Mouse (Mus musculus) testis, adult 2 months (tissue): ENCODE data around the gene Abcb9. TPM values are rescaled to one million over a fixed set of nuclear protein-coding genes. Genes with fewer than 3 reads are reported as not detected.

Experiments
- H3K27ac ChIP-seq: fragments of 200-500 bp; 2 replicates; pipeline ENCODE4 v1.5.1; 2012; ENCODE audit warnings: low read depth, low read length; ENCODE audit not compliant: control insufficient read depth, insufficient read depth
- H3K27me3 ChIP-seq: fragments of 200-500 bp; 2 replicates; pipeline ENCODE4 v1.6.1; 2012; ENCODE audit warnings: mild to moderate bottlenecking, low read length, moderate library complexity; ENCODE audit not compliant: control insufficient read depth, insufficient read depth
- H3K36me3 ChIP-seq: fragments of 200-500 bp; 2 replicates; pipeline ENCODE4 v1.6.1; 2012; ENCODE audit warnings: mild to moderate bottlenecking, low read length; ENCODE audit not compliant: control insufficient read depth, insufficient read depth
- H3K4me1 ChIP-seq: fragments of 200-500 bp; 2 replicates; pipeline ENCODE4 v1.6.1; 2012; ENCODE audit warnings: low read length; ENCODE audit not compliant: control insufficient read depth, insufficient read depth
- H3K4me3 ChIP-seq: fragments of 200-500 bp; 2 replicates; pipeline ENCODE4 v1.5.1; 2012; ENCODE audit warnings: low read depth, mild to moderate bottlenecking, low read length, moderate library complexity, mixed read lengths; ENCODE audit not compliant: control insufficient read depth
- CTCF ChIP-seq: fragments of 200-500 bp; IDR thresholded peaks from 2 replicates; pipeline ENCODE4 v1.5.1; 2012; ENCODE audit warnings: low read depth, mild to moderate bottlenecking, inconsistent platforms, low read length, moderate library complexity; ENCODE audit not compliant: control insufficient read depth, insufficient read depth, insufficient replicate concordance
- POLR2A ChIP-seq: fragments of 200-500 bp; IDR thresholded peaks from 2 replicates; pipeline ENCODE4 v1.6.1; 2012; ENCODE audit warnings: low read depth, mild to moderate bottlenecking, inconsistent platforms, low read length, moderate library complexity; ENCODE audit not compliant: control insufficient read depth
- polyA plus RNA-seq: library from polyadenylated mRNA; depleted of rRNA; stranded (reverse); fragments of >200 nt; gene quantifications from 2 replicates; pipeline ENCODE4 v1.2.3, GENCODE M21; 2012

Abcb9 gene
- polyA plus RNA-seq, 1 experiment: 21.6 TPM

DNA sequence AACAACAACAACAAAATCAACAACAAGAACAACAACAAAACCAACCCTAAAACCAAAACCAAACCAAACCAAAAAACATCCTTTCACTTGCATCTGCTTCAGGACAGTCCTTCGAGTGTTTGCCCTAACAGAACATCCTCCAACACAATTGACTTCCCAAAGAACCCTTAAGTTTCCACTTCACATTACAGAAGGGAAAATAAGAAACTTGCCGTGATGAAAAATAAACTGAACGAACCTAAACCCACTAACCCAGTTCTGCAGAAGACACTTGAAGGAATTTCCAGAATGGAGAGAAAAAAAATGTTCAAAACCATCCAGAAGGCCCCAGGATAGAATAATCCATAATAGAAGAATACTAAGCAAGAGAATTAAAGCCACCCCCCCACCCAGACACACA, 7.4 kb upstream of the Abcb9 start:
- Histone ChIP-seq H3K4me1 (no peaks in the 10 kb centered on the region), H3K4me3 (no peak overlapping the region), H3K36me3 (no peaks in the 10 kb centered on the region), H3K27ac (no peak overlapping the region), H3K27me3 (no peaks in the 10 kb centered on the region)
- no peak for TF ChIP-seq POLR2A
- TF ChIP-seq CTCF: no peak

DNA sequence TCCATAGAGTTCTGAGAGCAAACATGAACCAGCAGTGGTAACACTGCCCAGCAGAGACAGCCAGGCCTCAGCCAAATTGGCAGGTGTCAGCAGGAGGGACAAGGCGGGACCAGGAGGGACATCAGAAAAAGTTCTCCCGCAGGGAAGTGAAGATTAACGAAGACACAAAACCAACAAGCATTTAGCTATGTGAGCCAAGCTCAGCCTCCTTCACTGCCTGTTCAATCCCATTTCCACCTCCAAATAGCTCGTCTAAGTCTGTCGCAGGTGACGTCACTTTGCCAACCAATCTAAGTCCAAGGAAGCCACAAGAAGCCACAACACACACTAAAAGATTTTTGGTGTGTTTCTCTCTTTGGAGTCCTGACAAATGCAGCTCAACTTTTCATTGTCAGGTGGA, 6.7 kb upstream of the Abcb9 start:
- TF ChIP-seq POLR2A (no peak), CTCF (no peak)
- Histone ChIP-seq H3K27me3 (no peaks in the 10 kb centered on the region), H3K27ac (no peak overlapping the region)

DNA sequence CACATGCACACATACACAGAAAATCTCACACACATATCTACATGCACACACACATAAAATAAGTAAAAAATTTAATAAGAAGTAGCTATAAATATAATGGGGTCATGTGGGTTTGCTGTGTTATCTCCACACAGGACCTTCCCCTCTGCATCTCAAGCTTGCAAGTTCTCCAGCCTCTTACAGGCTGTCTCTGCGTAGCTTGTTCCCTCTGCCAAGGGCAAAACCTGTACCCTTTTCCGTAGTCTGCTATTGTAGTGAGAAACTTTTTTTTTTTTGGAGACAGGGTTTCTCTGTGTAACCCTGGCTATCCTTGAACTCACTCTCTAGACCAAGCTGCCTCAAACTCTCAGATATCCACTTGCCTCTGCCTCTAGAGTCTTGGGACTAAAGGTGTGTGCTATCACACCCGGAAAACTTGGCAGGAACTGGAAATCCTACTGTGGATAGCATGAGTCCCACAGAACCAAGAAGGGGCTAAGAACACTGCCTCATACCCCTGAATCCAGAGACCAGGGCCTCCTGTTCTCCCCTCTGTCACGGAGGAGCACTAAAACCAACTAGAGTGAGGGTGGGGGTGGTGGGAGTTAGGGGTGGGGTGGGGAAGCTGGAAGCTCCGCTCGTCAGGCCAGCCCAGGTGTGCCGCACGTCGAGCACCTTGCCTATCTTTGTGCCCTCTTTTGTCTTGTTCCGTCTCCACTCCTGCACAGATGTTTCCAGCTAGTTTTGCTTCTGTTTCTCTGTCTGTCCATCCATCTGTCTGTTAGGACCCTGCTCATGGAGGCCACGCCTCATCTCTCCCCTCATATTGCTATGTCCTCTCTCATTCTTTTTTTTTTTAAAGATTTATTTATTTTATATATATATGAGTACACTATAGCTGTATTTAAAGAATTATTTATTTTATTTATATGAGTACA, 4.8 kb upstream of the Abcb9 start:
- Histone ChIP-seq H3K27ac (no peak overlapping the region), H3K4me3 (no peak overlapping the region)
- TF ChIP-seq POLR2A (no peak), CTCF (no peak)

More for the DNA sequence above, 6.7 kb upstream of the Abcb9 start:
- no peaks in the 10 kb centered on the region for H3K4me1 ChIP-seq
- H3K36me3 ChIP-seq: no peaks in the 10 kb centered on the region
- H3K4me3 ChIP-seq: no peak overlapping the region

DNA sequence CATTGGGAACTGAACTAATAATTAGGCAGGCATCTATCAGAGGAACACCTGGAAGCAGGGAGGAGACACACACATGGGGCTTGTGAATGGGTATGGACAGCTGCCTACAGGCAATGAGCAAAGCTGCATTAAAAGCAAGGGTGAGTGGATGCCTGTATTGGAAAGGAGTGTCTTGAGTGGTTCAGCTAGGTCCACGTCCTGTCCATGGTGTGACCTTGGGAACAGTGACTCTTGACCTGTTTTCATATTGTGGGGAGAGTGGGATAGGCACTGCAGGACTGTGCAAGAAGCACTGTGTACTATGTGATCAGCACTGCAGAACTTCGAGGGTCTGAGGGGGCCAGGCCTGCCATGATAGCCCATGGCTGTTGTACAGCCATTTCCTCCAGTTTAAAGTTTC, 3.3 kb upstream of the Abcb9 start:
- TF ChIP-seq POLR2A (no peak), CTCF (no peak)
- no peaks in the 10 kb centered on the region for H3K36me3 ChIP-seq
- no peaks in the 10 kb centered on the region for H3K27me3 ChIP-seq
- H3K27ac ChIP-seq: no peak overlapping the region
- no peak overlapping the region for H3K4me3 ChIP-seq
- H3K4me1 ChIP-seq: peaks cover 19% of the 10 kb centered on the region

More for the DNA sequence above, 4.8 kb upstream of the Abcb9 start:
- no peaks in the 10 kb centered on the region for H3K36me3 ChIP-seq
- peaks cover 8% of the 10 kb centered on the region for H3K4me1 ChIP-seq
- no peaks in the 10 kb centered on the region for H3K27me3 ChIP-seq

DNA sequence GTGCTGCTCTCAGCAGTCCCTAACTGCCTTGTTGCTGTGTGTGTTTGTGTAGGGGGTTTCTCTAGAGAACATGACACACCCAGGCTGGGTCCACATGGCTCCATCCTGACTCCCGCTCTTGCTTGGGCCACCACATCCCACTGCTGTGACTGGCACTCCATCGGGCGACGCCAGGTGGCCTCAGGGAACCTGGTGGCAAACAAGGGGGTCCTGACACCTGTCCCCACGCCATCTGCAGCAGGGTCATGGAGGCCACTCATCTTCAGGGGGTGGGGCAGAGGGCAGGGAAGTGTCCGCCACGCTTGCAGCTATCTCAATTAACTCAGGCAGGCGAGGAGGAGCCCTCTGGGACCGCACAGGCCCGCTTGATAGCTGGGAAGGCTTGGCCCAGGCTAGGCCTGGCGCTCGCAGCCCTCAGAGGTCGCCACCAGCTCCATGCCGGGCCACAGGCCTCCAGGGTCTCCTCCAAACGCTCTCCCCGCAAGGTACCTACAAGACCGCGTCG, 469 bp downstream of the Abcb9 start:
- TF ChIP-seq CTCF (no peak), POLR2A (no peak)
- H3K4me1 ChIP-seq: peaks cover 20% of the 10 kb centered on the region
- H3K36me3 ChIP-seq: no peaks in the 10 kb centered on the region
- H3K27me3 ChIP-seq: no peaks in the 10 kb centered on the region
- peak overlapping the region; percentile 60 for H3K27ac ChIP-seq
- peak overlapping the region; percentile 99 for H3K4me3 ChIP-seq

DNA sequence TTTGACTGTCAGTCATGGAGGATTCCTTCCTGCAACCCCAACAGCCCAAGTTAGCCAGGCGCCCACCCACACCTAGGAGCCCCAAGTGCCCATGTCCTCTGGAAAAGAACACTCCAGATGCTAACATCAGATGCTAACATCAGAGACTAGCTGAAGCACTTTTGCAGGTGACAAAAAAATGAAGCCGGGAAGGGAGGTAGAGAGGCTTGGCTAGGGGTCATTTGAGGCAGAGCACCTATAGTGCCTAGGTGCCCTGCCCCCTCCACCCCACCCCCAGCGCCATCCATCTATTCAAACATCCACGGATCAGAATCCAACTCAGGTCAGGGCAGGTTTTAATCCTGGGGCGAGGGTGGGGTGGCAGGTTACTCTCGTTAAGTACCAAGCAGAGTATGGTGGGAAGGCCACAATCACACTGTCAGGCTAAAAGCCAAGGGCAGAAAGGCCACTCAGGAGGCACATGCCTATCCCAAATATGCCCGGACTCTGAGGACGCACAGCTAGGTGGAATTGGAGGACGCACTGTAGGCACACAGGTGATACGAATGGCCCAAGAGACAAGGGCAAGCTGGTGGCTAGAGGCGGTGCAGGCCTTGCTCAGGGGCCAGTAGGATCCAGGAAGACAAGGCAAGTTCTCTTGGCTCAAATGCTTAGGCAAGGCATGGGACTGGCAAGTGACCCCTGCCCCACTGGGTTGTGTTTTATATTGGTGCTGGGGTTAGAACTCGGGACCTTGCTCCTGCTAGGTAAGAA, 1.6 kb downstream of the Abcb9 start:
- TF ChIP-seq CTCF (no peak), POLR2A (no peak)
- Histone ChIP-seq H3K4me3 (no peak overlapping the region), H3K27ac (no peak overlapping the region), H3K4me1 (peaks cover 23% of the 10 kb centered on the region), H3K36me3 (no peaks in the 10 kb centered on the region), H3K27me3 (no peaks in the 10 kb centered on the region)

DNA sequence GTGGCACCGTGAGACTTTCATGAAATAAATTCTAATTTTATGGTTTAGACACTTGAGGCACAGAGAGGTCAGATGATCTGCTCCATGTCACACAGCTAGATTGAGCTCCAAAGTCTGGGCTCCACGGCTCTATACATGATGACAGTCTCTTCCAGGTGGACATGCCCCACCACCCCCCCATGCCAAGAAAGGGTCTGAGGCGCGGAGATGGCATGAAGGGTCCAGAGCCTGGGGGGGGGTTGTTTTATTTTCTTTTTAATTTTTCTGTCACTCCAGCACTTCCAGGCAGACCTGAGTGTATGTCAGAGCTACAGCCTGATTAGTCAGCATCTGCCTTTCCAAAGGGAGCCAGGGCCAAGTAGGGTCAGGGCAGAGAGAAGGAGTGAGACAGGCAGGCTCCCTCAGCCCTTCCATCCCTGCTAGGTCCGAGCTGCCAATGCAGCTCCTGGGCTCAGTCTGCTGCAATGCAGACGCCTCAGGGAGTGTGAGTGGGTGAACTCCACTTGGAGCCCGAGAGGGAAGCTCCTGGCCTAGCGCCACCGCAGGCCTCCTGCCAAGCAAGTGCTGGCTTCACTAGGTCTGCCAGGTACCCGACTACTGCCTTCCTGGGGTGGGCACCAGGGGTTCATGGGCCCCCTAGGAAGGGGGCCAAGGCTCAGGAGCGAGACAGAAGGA, 2.3 kb downstream of the Abcb9 start:
- no peaks in the 10 kb centered on the region for H3K36me3 ChIP-seq
- no peaks in the 10 kb centered on the region for H3K27me3 ChIP-seq
- no peak for TF ChIP-seq CTCF
- TF ChIP-seq POLR2A: no peak
- H3K27ac ChIP-seq: no peak overlapping the region
- peaks cover 23% of the 10 kb centered on the region for H3K4me1 ChIP-seq
- no peak overlapping the region for H3K4me3 ChIP-seq
